Mouse (Mus musculus) effector memory CD4-positive, alpha-beta T cell, adult 5 months (primary cell): ENCODE measurements around the gene H2-T22. TPM values are rescaled to one million over a fixed set of nuclear protein-coding genes. Genes with fewer than 3 reads are reported as not detected.

Source experiments
- polyA plus RNA-seq: library from polyadenylated mRNA; unstranded; fragments of 100-300 nt; shearing (Covaris generic); gene quantifications from one replicate; pipeline ENCODE4 v1.2.1, GENCODE M21; 2017

The H2-T22 gene
- polyA plus RNA-seq, result 161 TPM

DNA sequence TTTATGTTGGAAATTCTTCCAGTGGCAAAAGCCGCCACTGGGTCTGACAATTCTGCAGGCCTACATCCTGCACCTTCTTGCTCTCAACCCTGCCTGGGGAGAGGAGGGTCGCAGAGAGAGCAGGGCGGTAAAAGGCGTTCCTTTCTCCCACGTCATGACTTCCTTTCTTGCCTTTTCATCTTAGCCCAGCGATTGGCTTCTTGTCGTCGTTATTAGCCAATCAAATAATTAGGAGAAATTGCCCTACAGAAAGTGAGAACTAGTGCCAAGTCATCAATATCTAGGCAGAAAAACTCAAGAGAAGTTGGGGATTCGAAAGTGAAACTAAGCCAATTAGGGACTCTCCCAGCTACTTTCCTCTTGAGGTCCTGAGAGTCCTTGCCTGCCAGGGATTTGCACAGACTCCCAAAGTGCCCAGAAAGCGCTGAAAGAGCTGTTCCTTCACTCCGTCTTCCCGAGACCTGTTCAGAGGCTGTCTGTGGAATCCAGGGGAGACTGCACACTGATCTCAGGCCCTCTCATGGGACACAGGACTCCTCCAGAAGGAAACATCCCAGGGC, at the start of gene H2-T22, which contains the start of gene Gm6034:
TSS of gene H2-T22 (minus strand) at position 138 of the 560 bp plus-strand sequence.
TSS of gene Gm6034 (plus strand) at position 352 of the 560 bp plus-strand sequence.

DNA sequence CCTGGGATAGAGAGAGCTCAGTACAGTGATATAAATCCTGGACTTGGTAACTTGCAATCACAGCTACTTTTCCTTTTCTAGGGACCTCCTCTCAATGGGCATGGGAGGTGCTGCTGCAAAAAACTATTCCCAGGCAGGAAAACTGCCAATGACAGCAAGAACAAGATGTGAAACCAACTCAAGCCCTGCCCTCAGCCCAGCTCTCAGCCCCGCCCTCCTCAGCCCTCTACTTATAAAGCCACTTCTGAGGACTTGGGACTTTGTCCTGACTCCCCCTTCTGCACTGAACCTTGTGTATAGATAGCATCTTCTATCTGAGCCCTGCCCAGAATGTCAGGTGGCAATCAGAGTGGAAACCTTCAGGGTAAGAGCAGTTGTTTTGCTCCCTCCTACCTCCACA, 15.8 kb upstream of the H2-T22 start, which contains the start of gene Gm11127:
TSS of gene Gm11127 (minus strand) at position 10 of the 400 bp plus-strand sequence.

DNA sequence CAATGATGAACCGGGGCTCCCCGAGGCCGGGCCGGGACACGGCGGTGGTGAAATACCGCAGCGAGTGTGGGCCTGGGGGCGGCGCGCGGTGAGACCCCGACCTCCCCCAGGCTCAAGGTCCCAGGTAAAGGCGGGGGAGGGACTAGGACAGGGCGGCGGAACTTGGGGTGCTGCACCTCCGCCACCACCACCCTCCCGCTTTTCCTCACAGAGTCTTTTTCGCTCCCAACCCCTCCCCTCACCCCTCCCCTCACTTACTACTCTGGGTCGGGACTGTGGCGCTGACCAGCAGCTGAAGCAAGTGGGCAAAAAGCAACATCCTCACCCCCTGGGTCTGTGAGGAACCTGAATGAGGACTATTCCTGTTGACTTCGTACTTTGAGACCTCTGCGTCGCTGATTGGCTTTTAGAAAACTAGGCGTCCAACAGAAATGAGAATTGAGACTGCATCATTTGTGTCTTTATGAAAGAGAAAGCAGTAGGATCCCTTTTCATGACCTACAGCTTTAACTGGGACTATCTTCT, 10.1 kb downstream of the H2-T22 start, which contains the start of gene H2-T23:
TSS of gene H2-T23 (minus strand) at position 505 of the 525 bp plus-strand sequence.

GRCm38 (mm10) chr17:36020191-36021073, 22.1 kb downstream of the H2-T22 start, which contains the start of gene H2-T24:
Gene H2-T24, minus strand, starts transcription at chr17:36020560.

Other genes starting within 250 kb of the H2-T22 start
- gene Ier3, start 221.1 kb downstream of the H2-T22 start, polyA plus RNA-seq, result 29.2 TPM
- gene Flot1, start 219.5 kb downstream of the H2-T22 start, polyA plus RNA-seq, result 52.6 TPM
- gene Tubb5, start 204.4 kb downstream of the H2-T22 start, polyA plus RNA-seq, result 71.0 TPM
- 9.5 TPM for gene Mdc1, start 201.2 kb downstream of the H2-T22 start, polyA plus RNA-seq
- 24.1 TPM for gene Nrm, start 181.4 kb downstream of the H2-T22 start, polyA plus RNA-seq
- gene Ppp1r18, start 177.2 kb downstream of the H2-T22 start, polyA plus RNA-seq, result 384 TPM
- gene Dhx16, start 162.9 kb downstream of the H2-T22 start, polyA plus RNA-seq, result 54.0 TPM
- gene 2310061I04Rik, start 145.3 kb downstream of the H2-T22 start, polyA plus RNA-seq, result 32.9 TPM
- gene Atat1, start 132.7 kb downstream of the H2-T22 start, polyA plus RNA-seq, result 13.2 TPM
- gene Mrps18b, start 126.4 kb downstream of the H2-T22 start, polyA plus RNA-seq, result 93.2 TPM
- 76.6 TPM for gene Ppp1r10, start 126.3 kb downstream of the H2-T22 start, polyA plus RNA-seq
- 137 TPM for gene Abcf1, start 73.0 kb downstream of the H2-T22 start, polyA plus RNA-seq
- gene Gnl1, start 62.9 kb downstream of the H2-T22 start, polyA plus RNA-seq, result 74.2 TPM
- 24.6 TPM for gene Prr3, start 62.5 kb downstream of the H2-T22 start, polyA plus RNA-seq
- 10.5 TPM for gene H2-T24, start 22.2 kb downstream of the H2-T22 start, polyA plus RNA-seq
- 476 TPM for gene H2-T23, start 9.9 kb downstream of the H2-T22 start, polyA plus RNA-seq
- gene Gm6034, start 214 bp upstream of the H2-T22 start, polyA plus RNA-seq, result 0.95 TPM
- not detected for gene Gm11127, start 15.6 kb upstream of the H2-T22 start, polyA plus RNA-seq
- 1.5 TPM for gene Gm19684, start 78.9 kb upstream of the H2-T22 start, polyA plus RNA-seq
- gene Gm7030, start 86.7 kb upstream of the H2-T22 start, polyA plus RNA-seq, result not detected
- 8.8 TPM for gene Gm8909, start 125.8 kb upstream of the H2-T22 start, polyA plus RNA-seq
- 0.84 TPM for gene H2-T3, start 147.5 kb upstream of the H2-T22 start, polyA plus RNA-seq
- 120 TPM for gene Rpp21, start 215.3 kb upstream of the H2-T22 start, polyA plus RNA-seq
- 52.0 TPM for gene Trim39, start 229.5 kb upstream of the H2-T22 start, polyA plus RNA-seq
- not detected for gene H2-M10.2, start 243.7 kb upstream of the H2-T22 start, polyA plus RNA-seq